ENCODE assay signal across 26 mouse cellular contexts in the genomic region with DNA sequence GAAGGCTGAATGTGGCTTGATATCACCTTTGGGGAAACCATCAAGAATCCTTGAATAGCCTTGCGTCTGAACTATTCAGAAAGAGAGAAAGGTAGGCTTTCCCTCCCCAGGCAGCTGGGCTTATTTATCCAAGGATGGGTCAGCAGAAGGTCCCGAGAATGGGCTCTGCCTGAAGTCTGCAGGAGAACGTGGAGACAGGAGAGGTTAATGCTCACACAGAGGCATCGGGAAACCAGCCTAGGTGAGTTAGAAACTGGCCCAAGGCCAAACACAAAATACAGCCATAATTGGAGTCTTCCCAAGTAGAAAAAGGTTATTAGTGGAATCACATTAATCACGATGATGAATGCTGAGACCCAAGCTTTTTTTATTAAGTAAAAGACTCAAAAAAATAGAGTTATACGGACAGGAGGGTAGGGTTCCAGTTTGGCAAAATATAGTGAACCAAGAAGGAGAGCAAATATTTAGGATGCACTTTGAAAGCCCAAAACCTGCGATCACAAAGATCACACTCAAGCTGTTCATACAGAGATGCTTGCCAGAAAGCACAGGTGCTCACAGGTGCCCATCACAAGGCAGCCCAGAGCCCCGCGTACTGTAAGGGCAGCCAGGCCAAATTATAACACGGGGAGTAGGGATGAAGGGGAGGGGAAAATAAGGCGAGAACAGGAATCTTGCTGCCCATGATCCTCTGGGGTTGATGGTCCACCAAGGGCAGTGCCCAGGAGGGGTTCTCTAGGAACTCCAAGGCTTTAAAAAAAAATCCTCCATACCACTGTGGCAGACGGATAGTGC.
DNase-seq lines count a peak whose midpoint lies in the region; ATAC-seq and TF ChIP-seq lines count a peak whose summit lies in the region.
"Had no signal": no experiment of that assay in that cellular context is flagged by ENCODE, and none has a peak within 500 bp of the region (broad histone marks: within the 10 kb centered on the region; RNA-seq: fewer than 3 reads in every experiment).

No protein-coding gene starts in this region.

- TF ChIP-seq EP300 in heart, adult 2 months (IDR thresholded peaks at IDR 0.05; ENCODE audit: insufficient read depth, low read depth, low read length): no peak
- TF ChIP-seq EP300 in lung, postnatal 0 days (IDR thresholded peaks at IDR 0.05): no peak

- no peak for TF ChIP-seq POLR2A in heart, adult 2 months (IDR thresholded peaks at IDR 0.05; ENCODE audit: insufficient read depth, low read depth, low read length)
- no peak for TF ChIP-seq POLR2A in cerebellum, adult 2 months (IDR thresholded peaks at IDR 0.05; ENCODE audit: borderline replicate concordance, insufficient read depth, low read length)

- no peak overlapping the region for H3K27ac ChIP-seq in heart, adult 2 months
- peak overlapping the region; percentile 78 for H3K27ac ChIP-seq in cerebellum, adult 2 months (ENCODE audit: insufficient read depth, low read length)
- H3K27ac ChIP-seq in lung, postnatal 0 days (ENCODE audit: low read length): no peak overlapping the region
- H3K27ac ChIP-seq: embryonic facial prominence, embryonic 13.5 days; hindbrain, embryonic 13.5 days; kidney, embryonic 15.5 days; liver, embryonic 12.5 days; midbrain, embryonic 13.5 days; stomach, postnatal 0 days had no signal

- ATAC-seq in lung, postnatal 0 days: no peak
- ATAC-seq: activated CD4-positive, CD25-positive, alpha-beta regulatory T cell, adult 4 months; forebrain, embryonic 16.5 days; intestine, postnatal 0 days; liver, embryonic 12.5 days; liver, postnatal 0 days; midbrain, embryonic 13.5 days had no signal

- H3K79me2 ChIP-seq in heart, adult 2 months (replicated peaks; ENCODE audit: control insufficient read depth, insufficient read depth, low read length): no peaks in the 10 kb centered on the region

- H3K9ac ChIP-seq in heart, adult 2 months (ENCODE audit: low read depth, low read length): no peak overlapping the region
- no peak overlapping the region for H3K9ac ChIP-seq in lung, postnatal 0 days (replicated peaks; ENCODE audit: low read depth)
- H3K9ac ChIP-seq: embryonic facial prominence, embryonic 13.5 days; hindbrain, embryonic 13.5 days; kidney, embryonic 15.5 days; liver, embryonic 12.5 days; liver, postnatal 0 days; midbrain, embryonic 13.5 days had no signal

- no peaks in the 10 kb centered on the region for H3K36me3 ChIP-seq in heart, adult 2 months (ENCODE audit: control insufficient read depth, insufficient read depth, low read length)
- no peaks in the 10 kb centered on the region for H3K36me3 ChIP-seq in lung, postnatal 0 days (ENCODE audit: insufficient read depth, low read length)
- H3K36me3 ChIP-seq: embryonic facial prominence, embryonic 13.5 days; hindbrain, embryonic 13.5 days; kidney, embryonic 15.5 days; liver, embryonic 12.5 days; midbrain, embryonic 13.5 days had no signal

- intact Hi-C loops in heart, adult 2 months (cut with DNase I): no loop called here
- intact Hi-C loops in gastrocnemius, postnatal 36 days (cut with DNase I): no loop called here

- no peaks in the 10 kb centered on the region for H3K4me1 ChIP-seq in heart, adult 2 months (ENCODE audit: control insufficient read depth, insufficient read depth, low read length)
- peaks cover 15% of the 10 kb centered on the region; the same call in 1 of the 2 replicates for H3K4me1 ChIP-seq in cerebellum, adult 2 months (ENCODE audit: control insufficient read depth, insufficient read depth, low read length)
- H3K4me1 ChIP-seq in lung, postnatal 0 days (ENCODE audit: insufficient read depth, low read depth, low read length): no peaks in the 10 kb centered on the region
- H3K4me1 ChIP-seq: embryonic facial prominence, embryonic 13.5 days; hindbrain, embryonic 13.5 days; kidney, embryonic 15.5 days; liver, embryonic 12.5 days; midbrain, embryonic 13.5 days had no signal

- 76% methylated on average over 12 of the region's 12 CpGs for WGBS in heart, adult 2 months
- 9% methylated on average over 12 of the region's 12 CpGs for WGBS in cerebellum, adult 2 months
- WGBS in lung, postnatal 0 days: 63% methylated on average over 12 of the region's 12 CpGs

- no peak overlapping the region for H3K4me3 ChIP-seq in heart, adult 2 months
- no peak overlapping the region for H3K4me3 ChIP-seq in cerebellum, adult 2 months (replicated peaks; ENCODE audit: insufficient read depth, low read depth, low read length)
- H3K4me3 ChIP-seq in lung, postnatal 0 days (ENCODE audit: low read depth, low read length): no peak overlapping the region
- H3K4me3 ChIP-seq: embryonic facial prominence, embryonic 13.5 days; hindbrain, embryonic 13.5 days; kidney, embryonic 15.5 days; liver, embryonic 12.5 days; midbrain, embryonic 13.5 days had no signal

- H3K4me2 ChIP-seq in lung, postnatal 0 days (replicated peaks; ENCODE audit: low read depth, low read length): no peak overlapping the region
- H3K4me2 ChIP-seq: embryonic facial prominence, embryonic 13.5 days; heart, embryonic 11.5 days; hindbrain, embryonic 13.5 days; kidney, embryonic 15.5 days; liver, embryonic 12.5 days; midbrain, embryonic 13.5 days had no signal

- H3K9me3 ChIP-seq in lung, postnatal 0 days (ENCODE audit: low read length): no peaks in the 10 kb centered on the region
- H3K9me3 ChIP-seq: embryonic facial prominence, embryonic 13.5 days; hindbrain, embryonic 13.5 days; kidney, embryonic 15.5 days; liver, embryonic 12.5 days; midbrain, embryonic 13.5 days had no signal

- peak; percentile 55 for DNase-seq in heart, adult 11 months
- DNase-seq in heart, adult 2 months: no peak
- peak; percentile 98 for DNase-seq in brain, adult 2 months (ENCODE audit: low read depth, low spot score)
- peak; percentile 86 to 95 for DNase-seq in cerebellum, adult 2 months
- peak; percentile 81 to 88 for DNase-seq in cerebellum, postnatal 14 days
- DNase-seq in frontal cortex, postnatal 36 days (ENCODE audit: low spot score in 2 of 2): no peak
- DNase-seq in gastrocnemius, postnatal 36 days: no peak
- DNase-seq in lung, postnatal 0 days (ENCODE audit: low spot score): no peak
- DNase-seq: adrenal gland, adult 8-10 months; gastrocnemius, postnatal 10 days; heart, postnatal 36 days; liver, postnatal 0 days; lung, postnatal 4 days; right cerebral cortex, postnatal 4 days; thymus, adult 18-20 months; thymus, postnatal 25 days had no signal

- TF ChIP-seq CTCF in heart, adult 2 months (IDR thresholded peaks at IDR 0.05): no peak
- no peak for TF ChIP-seq CTCF in cerebellum, adult 2 months (IDR thresholded peaks at IDR 0.05; ENCODE audit: borderline replicate concordance, insufficient read depth, low read depth, low read length)
- no peak for TF ChIP-seq CTCF in lung, postnatal 0 days (IDR thresholded peaks at IDR 0.05)

- H3K27me3 ChIP-seq in heart, adult 2 months (ENCODE audit: control insufficient read depth, insufficient read depth, low read length): no peaks in the 10 kb centered on the region
- H3K27me3 ChIP-seq in cerebellum, adult 2 months (ENCODE audit: control insufficient read depth, insufficient read depth, low read length): no peaks in the 10 kb centered on the region
- no peaks in the 10 kb centered on the region for H3K27me3 ChIP-seq in lung, postnatal 0 days (replicated peaks; ENCODE audit: insufficient read depth, low read length)
- H3K27me3 ChIP-seq: embryonic facial prominence, embryonic 13.5 days; hindbrain, embryonic 13.5 days; kidney, embryonic 15.5 days; liver, embryonic 12.5 days; midbrain, embryonic 13.5 days had no signal

Comparison
In these comparisons a context has a peak if more than half of its experiments do, and no peak if none do; other contexts are left out.
1. DNase-seq: peak in heart, adult 11 months (single experiment), brain, adult 2 months (single experiment), cerebellum, adult 2 months (2 of 2) and cerebellum, postnatal 14 days (2 of 2); none in heart, adult 2 months (0 of 2), frontal cortex, postnatal 36 days (0 of 2), gastrocnemius, postnatal 36 days (0 of 2) and lung, postnatal 0 days (single experiment).